Mouse (Mus musculus): ENCODE data around the gene Calu. TPM values are rescaled to one million over a fixed set of nuclear protein-coding genes. Genes with fewer than 3 reads are reported as not detected.

Calu gene
- total and polyA plus RNA-seq, 2 experiments from 2014 or later, result 287 to 296 TPM

DNA sequence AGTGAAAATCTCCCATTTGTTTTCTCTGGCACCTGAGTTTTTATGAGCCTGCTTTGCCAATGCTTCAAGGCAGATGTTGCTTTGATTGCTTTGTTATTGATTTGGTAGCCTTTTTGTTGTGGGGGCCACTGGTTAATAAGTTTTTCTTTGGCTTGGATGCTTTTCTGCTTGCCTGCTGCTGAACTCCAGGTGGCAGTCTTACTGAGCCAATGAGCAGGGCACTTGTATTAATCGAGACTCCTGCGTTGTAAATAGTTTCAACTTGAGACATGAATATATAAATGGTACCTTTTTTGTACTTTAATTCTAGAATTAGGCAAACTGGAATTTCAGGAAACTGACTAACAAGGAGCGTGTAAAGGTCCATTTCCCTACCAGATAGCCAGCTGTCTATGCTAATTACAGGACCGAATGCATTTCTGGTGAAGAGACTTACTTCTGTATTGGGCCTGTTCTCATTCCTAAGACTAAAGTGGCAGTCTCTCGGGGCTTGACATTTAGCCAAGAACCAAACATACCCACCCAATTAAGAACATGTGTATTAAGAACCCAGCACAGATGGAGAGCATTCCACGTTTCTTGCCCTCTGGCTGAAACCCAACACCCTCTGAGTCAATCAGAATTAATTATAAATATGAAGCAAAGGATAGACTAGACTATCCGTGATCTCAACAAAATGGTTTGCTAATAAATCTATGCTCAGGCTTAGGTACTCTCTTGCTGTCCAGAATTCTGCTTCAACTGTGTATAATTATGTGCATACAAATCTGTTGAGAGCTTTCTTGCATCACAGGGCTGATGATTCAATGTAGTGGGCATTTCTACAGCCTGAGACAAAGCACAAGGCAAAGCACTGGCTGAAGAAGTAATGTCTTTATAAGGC is 14.6 kb downstream of the Calu start:
- peak; percentile 24; the same call in 1 of the 2 replicates for ATAC-seq (ENCODE audit: insufficient read depth, low read depth)
- Histone ChIP-seq H3K9ac (replicated peaks; ENCODE audit: low read depth, low read length) (no peak overlapping the region), H3K4me1 (ENCODE audit: control insufficient read depth, insufficient read depth) (peaks cover 19% of the 10 kb centered on the region), H3K36me3 (replicated peaks; ENCODE audit: control insufficient read depth, insufficient read depth, low read length) (peaks cover 48% of the 10 kb centered on the region), H3K4me2 (ENCODE audit: low read depth, low read length) (no peak overlapping the region), H3K4me3 (ENCODE audit: low read depth, low read length) (no peak overlapping the region), H3K9me3 (replicated peaks; ENCODE audit: control insufficient read depth, low read length) (no peaks in the 10 kb centered on the region), H3K27me3 (ENCODE audit: control insufficient read depth, insufficient read depth, low read length) (no peaks in the 10 kb centered on the region), H3K27ac (ENCODE audit: low read depth) (peak overlapping the region; percentile 71)
- TF ChIP-seq CTCF (IDR thresholded peaks at IDR 0.05; ENCODE audit: low read depth), result peak; percentile 56
- no peak for TF ChIP-seq EP300 (IDR thresholded peaks at IDR 0.05; ENCODE audit: low read depth)
- no peak for DNase-seq (ENCODE audit: low spot score)
- 38% methylated on average over 7 of the region's 7 CpGs for whole genome bisulfite sequencing

DNA sequence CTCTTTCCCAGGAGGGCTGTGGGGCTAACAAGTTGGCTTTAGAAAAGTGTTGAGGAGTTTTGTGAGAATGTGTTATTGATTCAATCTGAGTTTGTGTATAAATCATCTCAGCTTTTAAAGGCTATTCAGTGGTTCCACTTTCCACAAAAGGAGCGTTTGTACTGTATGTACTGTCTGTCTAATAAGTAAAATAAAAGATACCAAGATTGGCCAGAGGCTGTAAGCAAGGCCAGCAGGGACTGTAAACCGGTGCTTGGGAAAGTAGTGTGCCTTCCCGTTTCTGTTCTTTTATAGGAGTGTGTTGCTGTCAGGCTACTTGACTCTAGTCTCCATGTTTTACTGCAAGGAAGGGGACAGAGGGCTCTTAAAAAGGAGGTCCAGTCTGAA is 15.3 kb downstream of the Calu start:
- Histone ChIP-seq H3K9me3 (replicated peaks; ENCODE audit: control insufficient read depth, low read length) (no peaks in the 10 kb centered on the region), H3K4me2 (ENCODE audit: low read depth, low read length) (no peak overlapping the region), H3K27ac (ENCODE audit: low read depth) (peak overlapping the region; percentile 71), H3K4me1 (ENCODE audit: control insufficient read depth, insufficient read depth) (peaks cover 19% of the 10 kb centered on the region), H3K4me3 (ENCODE audit: low read depth, low read length) (no peak overlapping the region), H3K27me3 (ENCODE audit: control insufficient read depth, insufficient read depth, low read length) (no peaks in the 10 kb centered on the region), H3K36me3 (replicated peaks; ENCODE audit: control insufficient read depth, insufficient read depth, low read length) (peaks cover 46% of the 10 kb centered on the region), H3K9ac (replicated peaks; ENCODE audit: low read depth, low read length) (no peak overlapping the region)
- TF ChIP-seq EP300 (IDR thresholded peaks at IDR 0.05; ENCODE audit: low read depth) (no peak), CTCF (IDR thresholded peaks at IDR 0.05; ENCODE audit: low read depth) (no peak)
- no peak for ATAC-seq (ENCODE audit: insufficient read depth, low read depth)
- no peak for DNase-seq (ENCODE audit: low spot score)
- 68% methylated on average over 3 of the region's 3 CpGs for WGBS

DNA sequence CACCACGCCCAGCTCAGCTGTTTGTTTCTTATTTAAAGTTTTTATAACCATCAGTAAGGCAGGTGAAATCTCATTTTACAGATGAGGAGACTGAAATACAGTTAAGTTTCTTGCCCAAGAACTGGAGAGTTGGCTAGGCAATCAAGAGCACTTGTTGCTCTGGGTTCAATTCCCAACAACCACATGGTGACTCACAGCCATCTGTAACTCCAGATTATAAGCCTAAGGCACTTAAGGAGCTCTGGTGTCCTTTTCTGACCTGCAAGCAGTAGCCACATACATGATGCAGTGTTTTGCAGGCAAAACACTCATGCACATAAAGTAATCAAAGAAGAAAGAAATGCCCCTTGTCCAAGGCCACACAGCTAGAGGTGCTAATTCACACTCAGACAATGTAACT is 17.4 kb downstream of the Calu start:
- Histone ChIP-seq H3K4me2 (ENCODE audit: low read depth, low read length) (no peak overlapping the region), H3K4me3 (ENCODE audit: low read depth, low read length) (no peak overlapping the region), H3K27ac (ENCODE audit: low read depth) (no peak overlapping the region), H3K36me3 (replicated peaks; ENCODE audit: control insufficient read depth, insufficient read depth, low read length) (peaks cover 59% of the 10 kb centered on the region), H3K9me3 (replicated peaks; ENCODE audit: control insufficient read depth, low read length) (no peaks in the 10 kb centered on the region), H3K9ac (replicated peaks; ENCODE audit: low read depth, low read length) (no peak overlapping the region), H3K27me3 (ENCODE audit: control insufficient read depth, insufficient read depth, low read length) (no peaks in the 10 kb centered on the region), H3K4me1 (ENCODE audit: control insufficient read depth, insufficient read depth) (peaks cover 8% of the 10 kb centered on the region)
- TF ChIP-seq EP300 (IDR thresholded peaks at IDR 0.05; ENCODE audit: low read depth), result no peak
- TF ChIP-seq CTCF (IDR thresholded peaks at IDR 0.05; ENCODE audit: low read depth), result no peak
- DNase-seq (ENCODE audit: low spot score), result no peak
- 88% methylated on average over 1 of the region's 1 CpGs for whole genome bisulfite sequencing
- ATAC-seq (ENCODE audit: insufficient read depth, low read depth), result no peak

DNA sequence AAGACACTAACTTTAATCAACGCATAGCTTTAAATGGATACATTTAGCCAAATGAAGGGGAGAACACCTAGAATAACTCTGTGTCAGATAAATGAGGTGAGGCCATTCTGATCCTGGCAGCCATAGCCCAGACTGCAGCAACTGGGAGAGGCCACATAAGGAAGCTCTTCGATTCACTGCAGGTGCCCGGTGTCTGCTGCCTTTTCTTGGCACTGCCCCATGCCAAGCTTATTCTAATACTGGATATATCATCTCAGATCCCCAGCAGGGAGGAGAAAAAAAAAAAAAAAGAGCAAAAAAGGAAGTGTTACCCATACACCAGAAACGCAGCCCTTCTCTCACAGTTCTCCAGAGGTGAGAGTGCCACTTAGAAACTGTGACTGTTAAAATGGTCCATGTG is 29.5 kb downstream of the Calu start:
- Histone ChIP-seq H3K27me3 (ENCODE audit: control insufficient read depth, insufficient read depth, low read length) (no peaks in the 10 kb centered on the region), H3K4me2 (ENCODE audit: low read depth, low read length) (no peak overlapping the region), H3K36me3 (replicated peaks; ENCODE audit: control insufficient read depth, insufficient read depth, low read length) (peaks cover 54% of the 10 kb centered on the region), H3K9ac (replicated peaks; ENCODE audit: low read depth, low read length) (no peak overlapping the region), H3K4me3 (ENCODE audit: low read depth, low read length) (no peak overlapping the region), H3K4me1 (ENCODE audit: control insufficient read depth, insufficient read depth) (no peaks in the 10 kb centered on the region), H3K9me3 (replicated peaks; ENCODE audit: control insufficient read depth, low read length) (no peaks in the 10 kb centered on the region), H3K27ac (ENCODE audit: low read depth) (no peak overlapping the region)
- 73% methylated on average over 4 of the region's 4 CpGs for WGBS
- DNase-seq (ENCODE audit: low spot score), result no peak
- no peak for ATAC-seq (ENCODE audit: insufficient read depth, low read depth)
- no peak for TF ChIP-seq CTCF (IDR thresholded peaks at IDR 0.05; ENCODE audit: low read depth)
- no peak for TF ChIP-seq EP300 (IDR thresholded peaks at IDR 0.05; ENCODE audit: low read depth)

DNA sequence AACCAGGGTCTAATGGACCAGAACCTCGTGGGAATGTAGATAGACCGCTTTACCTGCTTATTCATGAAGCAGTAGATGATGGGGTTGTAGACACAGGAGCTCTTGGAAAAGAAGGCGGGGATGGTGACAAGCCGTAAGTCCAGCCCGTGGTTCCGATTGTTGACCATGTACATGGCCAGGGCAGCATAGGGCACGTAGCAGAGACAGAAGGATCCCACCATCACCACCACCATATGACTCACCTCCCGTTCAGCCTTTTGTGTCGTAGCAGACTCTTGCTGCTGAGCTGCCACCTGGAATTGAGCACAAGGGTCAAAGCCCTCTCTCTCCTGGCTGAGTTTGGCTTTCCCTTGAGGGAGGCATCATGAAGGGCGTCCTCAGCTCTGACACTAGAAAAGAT is 30.8 kb downstream of the Calu start:
- no peaks in the 10 kb centered on the region for H3K9me3 ChIP-seq (replicated peaks; ENCODE audit: control insufficient read depth, low read length)
- H3K36me3 ChIP-seq (replicated peaks; ENCODE audit: control insufficient read depth, insufficient read depth, low read length), result peaks cover 41% of the 10 kb centered on the region
- H3K9ac ChIP-seq (replicated peaks; ENCODE audit: low read depth, low read length), result no peak overlapping the region
- no peaks in the 10 kb centered on the region for H3K27me3 ChIP-seq (ENCODE audit: control insufficient read depth, insufficient read depth, low read length)
- no peaks in the 10 kb centered on the region for H3K4me1 ChIP-seq (ENCODE audit: control insufficient read depth, insufficient read depth)
- no peak overlapping the region for H3K4me2 ChIP-seq (ENCODE audit: low read depth, low read length)
- DNase-seq (ENCODE audit: low spot score) (no peak), ATAC-seq (ENCODE audit: insufficient read depth, low read depth) (no peak)
- WGBS, result 90% methylated on average over 10 of the region's 10 CpGs
- no peak overlapping the region for H3K27ac ChIP-seq (ENCODE audit: low read depth)
- TF ChIP-seq CTCF (IDR thresholded peaks at IDR 0.05; ENCODE audit: low read depth) (no peak), EP300 (IDR thresholded peaks at IDR 0.05; ENCODE audit: low read depth) (no peak)
- no peak overlapping the region for H3K4me3 ChIP-seq (ENCODE audit: low read depth, low read length)

Measured in heart, postnatal 0 days (tissue).